In genomic region chr3:53371910-53372309, GRCm38 (mm10) we compare ENCODE assay signal across 10 mouse cellular contexts.
DNase-seq lines count a peak whose midpoint lies in the region; ATAC-seq and TF ChIP-seq lines count a peak whose summit lies in the region.
"Had no signal": no experiment of that assay in that cellular context is flagged by ENCODE, and none has a peak within 500 bp of the region (broad histone marks: within the 10 kb centered on the region; RNA-seq: fewer than 3 reads in every experiment).

No protein-coding gene starts in this region.

- DNase-seq in forebrain, embryonic 11.5 days (ENCODE audit: low spot score), result no peak
- DNase-seq in liver, adult 2 months (ENCODE audit: extremely low read depth, low read depth, low spot score), result peak; percentile 73
- DNase-seq in liver (no peak), Patski (ENCODE audit: low read depth, low spot score) (no peak)
- peak; percentile 46 to 65 for DNase-seq in layer of hippocampus, postnatal 10 days (ENCODE audit: low spot score in 2 of 2)
- no peak for DNase-seq in heart, adult 9 months (ENCODE audit: low spot score in 2 of 2)
- DNase-seq: kidney, adult 11 months had no signal

- H3K27me3 ChIP-seq in forebrain, embryonic 15.5 days, result no peaks in the 10 kb centered on the region
- no peaks in the 10 kb centered on the region for H3K27me3 ChIP-seq in forebrain, embryonic 11.5 days (ENCODE audit: control insufficient read depth, insufficient read depth, low read length)
- no peaks in the 10 kb centered on the region for H3K27me3 ChIP-seq in liver, adult 2 months (ENCODE audit: control insufficient read depth, insufficient read depth, low read length)
- peaks cover 4% of the 10 kb centered on the region for H3K27me3 ChIP-seq in Patski
- no peaks in the 10 kb centered on the region for H3K27me3 ChIP-seq in forebrain, embryonic 13.5 days
- H3K27me3 ChIP-seq: neural tube, embryonic 13.5 days had no signal

- H3K4me1 ChIP-seq in forebrain, embryonic 15.5 days, result peaks cover 20% of the 10 kb centered on the region
- no peaks in the 10 kb centered on the region for H3K4me1 ChIP-seq in forebrain, embryonic 11.5 days (replicated peaks; ENCODE audit: control insufficient read depth, insufficient read depth, low read length)
- no peaks in the 10 kb centered on the region for H3K4me1 ChIP-seq in liver, adult 2 months (ENCODE audit: control insufficient read depth, insufficient read depth, low read length)
- peaks cover 9% of the 10 kb centered on the region for H3K4me1 ChIP-seq in forebrain, embryonic 13.5 days

- 55% methylated on average over 7 of the region's 7 CpGs for WGBS in forebrain, embryonic 15.5 days
- 76% methylated on average over 7 of the region's 7 CpGs for WGBS in forebrain, embryonic 11.5 days
- WGBS in liver, adult 2 months, result 52% methylated on average over 7 of the region's 7 CpGs
- 66% methylated on average over 7 of the region's 7 CpGs for WGBS in forebrain, embryonic 13.5 days

- in situ Hi-C loops in Patski (cut with MboI; ENCODE audit: low pct_unique_long_range_greater_than_20kb), result no loop called here

- peak; percentile 60 for TF ChIP-seq CTCF in liver, adult 2 months (IDR thresholded peaks at IDR 0.05; ENCODE audit: low read depth, low read length)
- TF ChIP-seq CTCF in Patski (IDR thresholded peaks at IDR 0.05), result peak; percentile 60

- peak overlapping the region; percentile 23; the same call in 1 of the 2 replicates for H3K27ac ChIP-seq in forebrain, embryonic 15.5 days (replicated peaks)
- no peak overlapping the region for H3K27ac ChIP-seq in forebrain, embryonic 11.5 days (ENCODE audit: low read depth, low read length)
- no peak overlapping the region for H3K27ac ChIP-seq in liver, adult 2 months (replicated peaks; ENCODE audit: insufficient read depth, low read depth, low read length)
- H3K27ac ChIP-seq in forebrain, embryonic 13.5 days, result no peak overlapping the region
- H3K27ac ChIP-seq: neural tube, embryonic 13.5 days had no signal

- H3K36me3 ChIP-seq in forebrain, embryonic 15.5 days, result no peaks in the 10 kb centered on the region
- H3K36me3 ChIP-seq in forebrain, embryonic 11.5 days (ENCODE audit: control insufficient read depth, insufficient read depth, low read length), result no peaks in the 10 kb centered on the region
- no peaks in the 10 kb centered on the region for H3K36me3 ChIP-seq in liver, adult 2 months (ENCODE audit: control insufficient read depth, insufficient read depth, low read length)
- H3K36me3 ChIP-seq in forebrain, embryonic 13.5 days (ENCODE audit: poor library complexity, severe bottlenecking), result no peaks in the 10 kb centered on the region
- H3K36me3 ChIP-seq: neural tube, embryonic 13.5 days had no signal

- H3K4me3 ChIP-seq in forebrain, embryonic 15.5 days, result no peak overlapping the region
- no peak overlapping the region for H3K4me3 ChIP-seq in forebrain, embryonic 11.5 days (ENCODE audit: low read depth, low read length)
- no peak overlapping the region for H3K4me3 ChIP-seq in liver, adult 2 months (ENCODE audit: insufficient read depth, low read depth, low read length)
- H3K4me3 ChIP-seq in forebrain, embryonic 13.5 days, result no peak overlapping the region
- H3K4me3 ChIP-seq: neural tube, embryonic 13.5 days had no signal

- no peak for ATAC-seq in forebrain, embryonic 15.5 days (replicated peaks)
- ATAC-seq in forebrain, embryonic 11.5 days (replicated peaks; ENCODE audit: low FRiP score), result no peak
- ATAC-seq in Patski, result no peak
- ATAC-seq in forebrain, embryonic 13.5 days, result no peak

- no peak for TF ChIP-seq POLR2A in liver, adult 2 months (IDR thresholded peaks at IDR 0.05; ENCODE audit: extremely low read depth, insufficient read depth, low read length)

- no peak overlapping the region for H3K9ac ChIP-seq in forebrain, embryonic 15.5 days (replicated peaks)
- no peak overlapping the region for H3K9ac ChIP-seq in forebrain, embryonic 11.5 days (ENCODE audit: low read length)
- no peak overlapping the region for H3K9ac ChIP-seq in liver, adult 2 months (ENCODE audit: low read depth, low read length)
- H3K9ac ChIP-seq in forebrain, embryonic 13.5 days, result no peak overlapping the region
- H3K9ac ChIP-seq: neural tube, embryonic 13.5 days had no signal

- H3K4me2 ChIP-seq in forebrain, embryonic 15.5 days (replicated peaks), result no peak overlapping the region
- H3K4me2 ChIP-seq in forebrain, embryonic 11.5 days (ENCODE audit: low read depth, low read length, severe bottlenecking), result no peak overlapping the region
- no peak overlapping the region for H3K4me2 ChIP-seq in forebrain, embryonic 13.5 days
- H3K4me2 ChIP-seq: neural tube, embryonic 13.5 days had no signal

- CTCF ChIA-PET in Patski (lab: Charles Lee), result interaction anchor here (1.1 to 2.7 kb wide), 3 partner anchors 20 to 343 kb away, joined by 3 to 6 read pairs (median 3); no protein-coding TSS in a partner anchor

- no peaks in the 10 kb centered on the region for H3K79me2 ChIP-seq in liver, adult 2 months (ENCODE audit: control insufficient read depth, insufficient read depth, low read length)

- H3K9me3 ChIP-seq in forebrain, embryonic 15.5 days, result no peaks in the 10 kb centered on the region; the same call in 1 of the 2 replicates
- H3K9me3 ChIP-seq in forebrain, embryonic 11.5 days (ENCODE audit: control insufficient read depth, low read length), result no peaks in the 10 kb centered on the region
- H3K9me3 ChIP-seq in forebrain, embryonic 13.5 days (replicated peaks), result peaks cover 6% of the 10 kb centered on the region

- POLR2A ChIA-PET in Patski (lab: Charles Lee), result interaction anchor here (0.6 kb wide), 1 partner anchor 30 kb away, joined by 4 read pairs; no protein-coding TSS in a partner anchor

Comparison
In these comparisons a context has a peak if more than half of its experiments do, and no peak if none do; other contexts are left out.
1. DNase-seq: peak in liver, adult 2 months (single experiment) and layer of hippocampus, postnatal 10 days (2 of 2); none in forebrain, embryonic 11.5 days (single experiment), liver (single experiment), Patski (single experiment) and heart, adult 9 months (0 of 2).